Mouse (Mus musculus) myocyte (in vitro differentiated cells): ENCODE data around the gene Larp4.

Experiments
- E2F4 ChIP-seq: IDR thresholded peaks from one replicate; pipeline ENCODE4 v1.6.1; 2011; ENCODE audit warnings: mild to moderate bottlenecking, control low read depth, moderate library complexity; ENCODE audit not compliant: insufficient read depth
- MAX ChIP-seq: IDR thresholded peaks from one replicate; pipeline ENCODE4 v1.6.1; 2011; ENCODE audit warnings: low read depth, mild to moderate bottlenecking, control low read depth
- MYOG ChIP-seq, 3 experiments: IDR thresholded peaks; one replicate each; pipeline ENCODE4 v1.6.1; 2011; ENCODE audit warnings: control low read depth in 2 of 3, low read depth in 2 of 3, mild to moderate bottlenecking in 2 of 3; ENCODE audit not compliant: insufficient read length in 2 of 3, control insufficient read depth in 1 of 3, insufficient read depth in 1 of 3
- POLR2A ChIP-seq: IDR thresholded peaks from one replicate; pipeline ENCODE4 v1.6.1; 2011; ENCODE audit warnings: low read depth, mild to moderate bottlenecking, control low read depth, moderate library complexity; ENCODE audit not compliant: insufficient read length
- REST ChIP-seq: IDR thresholded peaks from one replicate; pipeline ENCODE4 v1.6.1; 2011; ENCODE audit warnings: mild to moderate bottlenecking, control low read depth, moderate library complexity; ENCODE audit not compliant: insufficient read depth, insufficient read length
- SRF ChIP-seq: IDR thresholded peaks from one replicate; pipeline ENCODE4 v1.6.1; 2011; ENCODE audit warnings: low read depth; ENCODE audit not compliant: control insufficient read depth, insufficient read length
- TCF12 ChIP-seq: IDR thresholded peaks from one replicate; pipeline ENCODE4 v1.6.1; 2011; ENCODE audit warnings: mild to moderate bottlenecking, control low read depth; ENCODE audit not compliant: poor library complexity, insufficient read depth, severe bottlenecking

- TF ChIP-seq TCF12 (no peak), REST (no peak), POLR2A (peak; percentile 52), MAX (no peak), MYOG (IDR thresholded peaks at IDR 0.05; ENCODE audit: control insufficient read depth in 1 of 3, insufficient read depth in 1 of 3, insufficient read length in 2 of 3, low read depth in 2 of 3) (peak in 1 of 3 experiments; percentile 38), SRF (no peak), E2F4 (no peak)
Measured at GRCm38 (mm10) chr15:99972989-99973911, 3.4 kb downstream of the Larp4 start.
